Mouse (Mus musculus): ENCODE results near the gene Ercc5.

GRCm38 (mm10) chr1:44142747-44143146, 4.8 kb upstream of the Ercc5 start:
- no peak for TF ChIP-seq CTCF (IDR thresholded peaks at IDR 0.05; ENCODE audit: extremely low read depth, insufficient read depth, low read length)
- no peak for TF ChIP-seq POLR2A (IDR thresholded peaks at IDR 0.05; ENCODE audit: extremely low read depth, insufficient read depth, low read length)

Data from cortical plate, adult 2 months (tissue).